Mouse (Mus musculus): ENCODE results near the gene Zfp579.

DNA sequence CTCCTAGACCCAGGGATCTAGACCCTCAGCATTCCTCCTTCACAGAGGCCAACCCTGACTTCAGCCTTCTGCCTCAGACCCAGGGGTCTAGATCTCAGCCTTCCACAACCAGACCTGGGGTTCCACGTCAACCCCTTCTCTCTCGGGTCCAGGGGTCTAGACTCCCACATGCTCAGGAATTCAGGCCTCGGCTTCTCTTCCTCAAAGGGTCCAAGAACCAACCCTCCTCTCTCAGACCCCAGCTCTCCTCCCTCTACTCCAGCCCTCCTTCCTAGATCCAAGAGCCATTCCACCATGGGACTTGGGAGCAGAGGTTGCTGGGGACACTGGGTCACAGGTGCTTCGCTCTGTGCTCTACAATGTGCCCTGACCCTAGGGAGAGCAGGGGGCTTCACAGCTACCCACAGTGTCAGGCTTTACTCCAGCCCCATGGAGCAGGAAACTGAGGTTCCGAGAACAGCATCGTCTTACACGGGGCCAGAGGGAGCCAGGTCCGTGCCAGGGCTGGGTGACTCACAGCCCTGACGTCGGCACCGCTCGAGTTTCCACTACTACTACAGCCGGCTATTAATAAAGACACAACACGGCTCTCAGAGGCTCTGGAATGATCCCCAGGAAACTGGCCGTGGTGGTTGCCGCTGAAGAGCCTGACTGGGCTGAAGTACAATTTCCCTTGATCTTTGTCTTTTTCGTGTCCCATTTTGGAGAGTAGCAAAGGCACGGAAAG, 23.5 kb downstream of the Zfp579 start:
- TF ChIP-seq CTCF (IDR thresholded peaks at IDR 0.05) (no peak), POLR2A (IDR thresholded peaks at IDR 0.05; ENCODE audit: insufficient read depth, low read depth, low read length) (0 out of 2 replicates have a peak, but pooled peaks have one; percentile 38)
